Mouse (Mus musculus): ENCODE data around the gene Abca2.
A peak's percentile ranks its signal among the peaks of the same experiment; 100 is the strongest.

Gene Abca2

GRCm38 (mm10) chr2:25426721-25427191, 1.7 kb upstream of the Abca2 start:
- peak; percentile 88 to 91 for DNase-seq

DNA sequence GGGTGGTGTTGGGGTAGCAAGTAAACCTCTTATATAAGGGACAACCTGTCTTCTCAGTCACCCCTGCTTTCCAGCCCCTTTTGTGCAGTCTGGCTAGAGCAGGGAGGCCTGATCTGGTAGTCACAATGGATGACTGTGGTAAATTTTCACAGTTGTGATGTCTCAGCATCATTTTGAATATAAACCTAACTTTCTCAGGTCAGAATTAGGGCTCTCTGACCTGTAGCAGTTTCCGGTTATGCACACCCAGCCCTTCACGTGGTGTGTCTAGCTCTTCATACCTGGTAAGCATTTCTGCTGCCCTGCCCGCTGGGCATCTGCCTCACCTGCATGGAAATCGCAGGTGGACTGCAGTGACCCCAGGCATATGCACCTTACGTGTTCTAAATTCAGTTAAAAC, 1.2 kb upstream of the Abca2 start:
- DNase-seq = no peak

DNA sequence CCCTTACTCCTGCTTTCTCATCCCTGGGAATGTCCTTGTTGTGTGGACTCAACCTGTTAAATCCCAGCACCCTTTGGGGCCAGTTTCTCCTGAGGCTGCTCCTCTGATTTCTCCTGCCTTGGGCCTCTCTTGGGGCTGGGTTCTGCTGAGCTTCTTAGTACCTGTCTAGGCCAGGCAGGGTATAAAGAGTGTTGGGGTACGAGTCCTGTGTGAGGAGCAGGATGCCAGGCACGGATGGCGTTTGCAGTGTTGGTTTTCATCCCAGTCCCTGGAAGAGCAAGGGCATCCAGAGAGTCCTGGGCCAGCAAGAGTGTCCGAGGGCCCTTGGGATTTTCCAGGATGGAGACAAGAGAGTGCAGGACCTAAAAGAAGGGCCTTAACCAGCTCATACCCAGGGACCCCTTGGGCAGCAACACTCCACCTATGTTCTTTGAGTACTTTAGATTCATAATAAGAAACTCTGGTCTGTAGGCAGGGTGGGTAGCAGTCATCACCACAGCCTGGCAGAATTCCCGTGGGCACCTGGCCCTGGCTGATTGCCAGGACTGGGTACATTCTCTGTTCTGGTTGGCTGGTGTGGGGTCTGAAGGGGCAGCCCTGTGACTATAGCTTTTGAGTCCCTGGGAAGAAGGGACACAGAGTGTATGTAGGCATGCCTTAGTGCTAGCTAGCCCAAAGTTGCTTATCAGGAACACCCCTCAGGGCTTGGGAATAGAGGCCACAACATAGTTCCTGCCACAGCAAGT, 1.1 kb downstream of the Abca2 start:
- DNase-seq = peak; percentile 84 to 87

DNA sequence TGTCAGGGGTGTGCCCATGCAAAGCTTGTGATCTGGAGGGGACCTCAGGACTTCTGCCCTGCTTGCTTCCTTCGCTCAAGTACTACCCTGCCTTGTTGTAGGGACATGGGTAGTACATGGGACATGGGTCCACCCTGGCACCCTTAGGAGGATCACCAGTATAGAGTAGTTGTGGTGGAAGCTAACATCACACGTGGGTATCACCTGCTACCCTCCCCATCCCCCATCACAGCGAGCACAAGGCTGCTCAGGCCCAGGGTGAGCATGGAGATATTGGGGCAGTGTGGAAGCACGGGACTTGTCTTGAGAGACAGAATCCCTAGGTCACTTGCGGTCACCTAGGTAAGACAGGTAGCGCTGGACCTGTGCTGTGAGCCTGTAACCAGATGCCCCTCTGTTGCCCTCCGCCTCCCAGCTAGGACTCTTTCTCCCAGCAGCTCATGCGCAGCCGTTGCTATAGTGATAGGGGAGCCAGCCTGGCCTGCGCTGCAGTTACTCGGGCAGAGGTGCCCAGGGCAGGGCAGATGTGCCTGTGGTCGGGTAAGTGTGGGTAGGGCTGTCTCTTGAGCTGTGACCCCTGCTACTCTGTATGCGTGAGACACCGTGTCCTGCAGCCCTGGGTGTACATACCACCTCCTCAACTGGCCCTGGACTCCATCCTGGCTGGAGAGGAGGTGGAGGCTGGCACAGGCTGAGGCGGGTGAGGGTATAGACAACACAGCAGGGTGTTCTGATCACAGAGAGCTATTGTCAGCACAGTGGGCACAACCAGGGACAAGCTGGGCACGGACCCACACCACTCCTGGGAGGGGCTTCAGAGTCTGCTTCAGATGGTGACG, 2.1 kb downstream of the Abca2 start:
- peak; percentile 46 to 49 for DNase-seq

DNA sequence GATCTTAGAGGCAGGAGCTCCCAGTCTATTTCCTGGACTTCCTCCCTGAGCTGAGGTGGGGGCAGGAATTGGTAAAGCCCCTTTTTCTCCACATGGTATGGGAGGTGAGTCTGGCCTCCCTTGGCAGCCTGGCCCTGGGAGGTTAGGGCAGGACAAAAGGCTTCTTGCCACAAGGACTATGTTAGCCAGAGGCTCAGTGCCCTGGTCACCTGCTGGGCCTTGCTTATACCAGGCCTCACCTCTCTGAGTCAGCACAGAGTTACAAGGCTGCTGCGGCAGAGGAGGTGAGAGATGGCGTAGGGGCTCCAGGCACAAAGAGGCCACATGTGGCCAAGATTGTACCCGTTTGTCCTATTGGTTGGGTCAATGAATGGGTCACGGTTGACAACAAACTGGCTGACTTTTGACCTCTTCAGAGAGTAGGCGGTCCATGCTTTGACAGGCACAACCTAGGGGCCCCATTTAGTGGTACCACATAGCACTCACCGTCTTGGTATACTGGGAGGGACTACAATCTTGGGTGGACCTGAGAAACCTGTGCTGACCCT, 2.9 kb downstream of the Abca2 start:
- peak in 1 of 2 experiments; percentile 35 for DNase-seq

- DNase-seq = peak in 1 of 2 experiments; percentile 37
Measured at GRCm38 (mm10) chr2:25432326-25433098, 4.0 kb downstream of the Abca2 start.

DNA sequence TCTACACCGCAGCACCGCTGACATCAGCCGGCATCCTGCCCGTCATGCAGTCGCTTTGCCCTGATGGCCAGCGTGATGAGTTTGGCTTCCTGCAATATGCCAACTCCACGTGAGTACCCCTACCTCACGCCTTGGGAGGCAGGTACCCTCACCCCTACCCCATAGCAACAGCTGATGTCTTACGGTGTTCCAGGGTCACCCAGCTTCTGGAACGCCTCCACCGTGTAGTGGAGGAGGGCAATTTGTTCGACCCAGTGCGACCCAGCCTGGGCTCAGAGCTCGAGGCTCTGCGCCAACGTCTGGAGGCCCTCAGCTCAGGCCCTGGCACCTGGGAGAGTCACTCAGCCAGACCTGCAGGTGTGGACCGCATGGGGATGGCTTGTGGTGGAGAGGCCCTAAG, 4.6 kb downstream of the Abca2 start:
- no peak for DNase-seq

GRCm38 (mm10) chr2:25434292-25434691, 5.8 kb downstream of the Abca2 start:
- peak; percentile 95 to 97 for DNase-seq

DNA sequence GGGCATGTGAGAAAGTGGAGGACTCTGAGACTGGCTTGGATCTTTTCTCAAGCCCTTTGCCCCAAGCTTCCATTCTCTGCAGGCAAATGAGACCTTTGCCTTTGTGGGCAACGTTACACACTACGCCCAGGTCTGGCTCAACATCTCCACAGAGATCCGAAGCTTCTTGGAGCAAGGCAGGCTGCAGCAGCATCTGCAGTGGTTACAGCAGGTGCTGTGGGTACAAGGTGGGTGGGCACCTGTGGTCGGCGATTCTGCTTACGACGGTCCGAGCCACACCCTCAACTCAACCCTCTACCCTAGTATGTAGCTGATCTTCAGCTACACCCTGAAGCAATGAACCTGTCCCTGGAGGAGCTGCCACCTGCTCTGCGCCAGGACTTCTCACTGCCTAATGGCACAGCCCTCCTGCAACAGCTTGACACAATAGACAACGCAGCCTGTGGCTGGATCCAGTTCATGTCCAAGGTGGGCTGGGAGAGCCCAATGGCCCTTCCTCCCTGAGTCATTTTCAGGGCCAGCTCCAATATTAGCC, 7.8 kb downstream of the Abca2 start:
- DNase-seq = no peak

GRCm38 (mm10) chr2:25441067-25441466, 12.6 kb downstream of the Abca2 start:
- DNase-seq = peak in 1 of 2 experiments; percentile 34

DNA sequence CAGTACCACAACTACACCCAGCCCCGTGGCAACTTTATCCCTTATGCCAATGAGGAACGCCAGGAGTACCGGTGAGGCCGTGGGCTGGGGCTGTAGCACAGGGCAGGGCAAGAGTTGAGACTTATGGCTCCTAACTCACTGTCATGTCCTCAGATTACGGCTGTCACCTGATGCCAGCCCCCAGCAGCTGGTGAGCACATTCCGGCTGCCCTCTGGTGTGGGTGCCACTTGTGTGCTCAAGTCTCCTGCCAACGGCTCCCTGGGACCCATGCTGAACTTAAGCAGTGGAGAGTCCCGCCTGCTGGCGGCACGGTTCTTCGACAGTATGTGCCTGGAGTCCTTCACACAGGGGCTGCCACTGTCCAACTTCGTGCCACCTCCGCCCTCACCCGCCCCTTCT, 14.2 kb downstream of the Abca2 start:
- DNase-seq = no peak

GRCm38 (mm10) chr2:25450853-25451647, 22.5 kb downstream of the Abca2 start:
- no peak for DNase-seq

DNA sequence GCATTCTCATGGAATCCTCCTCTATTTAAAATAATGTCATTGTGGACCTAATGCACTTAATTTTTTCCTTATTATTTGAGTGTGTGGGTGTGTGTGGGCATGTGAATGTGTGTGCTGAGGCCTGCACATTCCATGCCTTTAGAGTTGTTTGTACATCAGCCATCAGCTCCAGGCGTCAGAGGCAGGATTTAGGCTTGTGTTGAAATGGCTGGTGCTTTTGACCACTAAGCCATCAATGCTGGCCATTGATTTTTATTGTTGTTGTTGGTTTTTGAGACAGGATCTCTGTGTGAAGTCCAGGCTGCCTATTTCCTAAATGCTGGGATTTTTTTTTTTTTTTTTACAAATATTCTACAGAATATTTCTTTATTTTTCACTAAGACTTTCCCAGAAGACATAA, 24.4 kb downstream of the Abca2 start:
- DNase-seq = no peak

DNA sequence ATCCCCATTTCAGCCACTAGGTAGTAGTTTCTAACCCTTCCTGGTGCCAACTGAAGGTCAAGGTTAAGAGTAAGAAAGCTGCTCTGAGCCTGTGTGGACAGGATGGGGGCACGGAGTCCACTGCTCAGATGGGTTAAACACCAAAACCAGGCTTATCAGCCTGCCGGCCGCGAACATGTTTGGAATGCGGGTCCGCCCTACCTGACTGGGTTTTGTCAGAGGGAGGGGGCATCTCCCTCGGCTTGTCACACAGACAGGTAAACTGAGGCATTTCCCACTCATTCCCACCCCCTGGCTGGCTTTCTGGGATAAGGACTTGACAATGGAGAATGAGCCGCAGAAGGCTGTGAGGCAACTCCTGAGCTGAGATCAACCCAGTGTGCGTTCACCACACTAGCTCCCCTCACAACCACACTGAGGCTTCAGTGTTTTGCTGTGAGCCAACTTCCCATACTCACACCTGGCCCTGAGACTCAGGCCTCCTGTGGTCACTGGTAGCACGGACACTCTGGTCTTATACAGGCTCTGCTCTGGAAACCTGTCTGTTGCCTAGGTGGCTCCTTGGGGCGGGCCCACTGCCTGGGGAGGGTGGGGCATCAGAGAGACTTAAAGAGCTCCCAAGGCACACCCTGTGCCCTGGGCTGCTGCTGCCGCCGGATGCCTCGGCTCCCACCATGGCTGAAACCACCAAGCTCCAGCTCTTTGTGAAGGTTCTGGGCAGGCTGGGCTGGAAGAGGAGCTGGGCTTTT, 27.9 kb downstream of the Abca2 start, which contains the start of gene Clic3:
TSS of gene Clic3 (plus strand) at position 634 of the 749 bp plus-strand sequence.
- peak in 1 of 2 experiments; percentile 52 for DNase-seq

GRCm38 (mm10) chr2:25457022-25457896, 28.8 kb downstream of the Abca2 start:
- peak; percentile 84 to 88 for DNase-seq

GRCm38 (mm10) chr2:25458911-25459310, 30.4 kb downstream of the Abca2 start:
- DNase-seq = peak; percentile 62 to 71

GRCm38 (mm10) chr2:25460135-25460534, 31.6 kb downstream of the Abca2 start:
- DNase-seq = no peak

GRCm38 (mm10) chr2:25460551-25461309, 32.2 kb downstream of the Abca2 start, which contains the start of gene Paxx:
Paxx (minus strand) TSS chr2:25461094.
- DNase-seq = peak; percentile 93 to 94

- no peak for DNase-seq
Measured at GRCm38 (mm10) chr2:25461407-25461806, 32.9 kb downstream of the Abca2 start.

Data from cerebellum, postnatal 14 days (tissue).